Mouse (Mus musculus) CD4-positive, CD25-positive, alpha-beta regulatory T cell (primary cell): Measurements from ENCODE around the gene Nrp1. TPM values are rescaled to one million over a fixed set of nuclear protein-coding genes. Genes with fewer than 3 reads are reported as not detected.

Source experiments
- polyA plus RNA-seq: library from polyadenylated mRNA; unstranded; fragments of 100-300 nt; shearing (Covaris generic); gene quantifications from one replicate; pipeline ENCODE4 v1.2.1, GENCODE M21; 2017

The Nrp1 gene
- polyA plus RNA-seq: 235 TPM

DNA sequence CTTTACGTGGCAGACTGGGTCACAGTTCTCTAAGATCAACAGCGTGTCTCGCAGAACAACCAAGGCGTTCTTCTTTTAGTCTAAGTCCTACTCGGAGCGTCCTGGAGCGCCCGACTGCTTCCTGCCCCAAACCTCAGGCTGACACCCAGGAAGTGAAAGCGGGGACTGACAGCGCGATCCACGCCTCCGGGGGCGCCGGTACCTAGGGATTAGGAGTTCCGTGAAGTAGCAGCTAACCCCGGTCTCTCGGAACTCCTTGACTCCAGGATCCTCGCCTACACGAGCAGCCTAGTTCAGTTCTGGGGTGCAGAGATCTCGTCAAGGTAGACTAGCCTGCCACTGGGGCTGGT, at the start of gene Nrp1:
Nrp1 (plus strand) TSS at position 199 of the 350 bp plus-strand sequence.

